Mouse (Mus musculus) kidney, embryonic 14.5 days (tissue): ENCODE results near the gene 4933430I17Rik. TPM values are rescaled to one million over a fixed set of nuclear protein-coding genes. Genes with fewer than 3 reads are reported as not detected.
A peak's percentile ranks its signal among the peaks of the same experiment; 100 is the strongest.

Source experiments
- ATAC-seq: fragments of 200-750 bp; cut with Nextera tagmentation; 2 replicates; pipeline ENCODE4 v1.8.0; 2017; ENCODE audit warnings: moderate number of reproducible peaks, mild to moderate bottlenecking, moderate TSS enrichment, moderate library complexity; ENCODE audit not compliant: low FRiP score, low TSS enrichment
- H3K27ac ChIP-seq: fragments of 300-500 bp; sonication (generic); 2 replicates; pipeline ENCODE4 v1.5.1; 2014; ENCODE audit warnings: low read depth, mild to moderate bottlenecking, low read length, moderate library complexity, mixed read lengths
- H3K27me3 ChIP-seq: fragments of 300-500 bp; sonication (generic); 2 replicates; pipeline ENCODE4 v1.6.1; 2014; ENCODE audit warnings: mild to moderate bottlenecking, low read length; ENCODE audit not compliant: control insufficient read depth, insufficient read depth
- H3K36me3 ChIP-seq: fragments of 300-500 bp; sonication (generic); 2 replicates; pipeline ENCODE4 v1.6.1; 2014; ENCODE audit warnings: low read length, mixed read lengths; ENCODE audit not compliant: control insufficient read depth, insufficient read depth
- H3K4me1 ChIP-seq: fragments of 300-500 bp; sonication (generic); 2 replicates; pipeline ENCODE4 v1.6.1; 2014; ENCODE audit warnings: low read length, mixed read lengths; ENCODE audit not compliant: control insufficient read depth, insufficient read depth
- H3K4me2 ChIP-seq: fragments of 300-500 bp; sonication (generic); replicated peaks from 2 replicates; pipeline ENCODE4 v1.6.1; 2014; ENCODE audit warnings: low read depth, mild to moderate bottlenecking, low read length
- H3K4me3 ChIP-seq: fragments of 300-500 bp; sonication (generic); 2 replicates; pipeline ENCODE4 v1.5.1; 2014; ENCODE audit warnings: mild to moderate bottlenecking, low read length
- H3K9ac ChIP-seq: fragments of 300-500 bp; sonication (generic); 2 replicates; pipeline ENCODE4 v1.6.1; 2014; ENCODE audit warnings: low read depth, mild to moderate bottlenecking, low read length, moderate library complexity
- H3K9me3 ChIP-seq: fragments of 300-500 bp; sonication (generic); 2 replicates; pipeline ENCODE4 v1.6.1; 2016; ENCODE audit warnings: low read length; ENCODE audit not compliant: control insufficient read depth
- WGBS: fragments of 180-500 bp; shearing (Covaris S2); extraction: QIAGEN DNeasy Blood & Tissue Kit; methylation state at CpG from one replicate; pipeline ENCODE4 v1.1.7; 2014; 5-methylcytosine and 5-hydroxymethylcytosine counted together
- polyA plus RNA-seq: library from polyadenylated mRNA; unstranded; fragments of >200 nt; fragmentation: Nextera tagmentation; extraction: Ambion mirVana; gene quantifications from 2 replicates; pipeline ENCODE4 v1.2.1, GENCODE M21; 2014

4933430I17Rik gene
- polyA plus RNA-seq, 1 experiment from 2014 or later, result 1.0 TPM

DNA sequence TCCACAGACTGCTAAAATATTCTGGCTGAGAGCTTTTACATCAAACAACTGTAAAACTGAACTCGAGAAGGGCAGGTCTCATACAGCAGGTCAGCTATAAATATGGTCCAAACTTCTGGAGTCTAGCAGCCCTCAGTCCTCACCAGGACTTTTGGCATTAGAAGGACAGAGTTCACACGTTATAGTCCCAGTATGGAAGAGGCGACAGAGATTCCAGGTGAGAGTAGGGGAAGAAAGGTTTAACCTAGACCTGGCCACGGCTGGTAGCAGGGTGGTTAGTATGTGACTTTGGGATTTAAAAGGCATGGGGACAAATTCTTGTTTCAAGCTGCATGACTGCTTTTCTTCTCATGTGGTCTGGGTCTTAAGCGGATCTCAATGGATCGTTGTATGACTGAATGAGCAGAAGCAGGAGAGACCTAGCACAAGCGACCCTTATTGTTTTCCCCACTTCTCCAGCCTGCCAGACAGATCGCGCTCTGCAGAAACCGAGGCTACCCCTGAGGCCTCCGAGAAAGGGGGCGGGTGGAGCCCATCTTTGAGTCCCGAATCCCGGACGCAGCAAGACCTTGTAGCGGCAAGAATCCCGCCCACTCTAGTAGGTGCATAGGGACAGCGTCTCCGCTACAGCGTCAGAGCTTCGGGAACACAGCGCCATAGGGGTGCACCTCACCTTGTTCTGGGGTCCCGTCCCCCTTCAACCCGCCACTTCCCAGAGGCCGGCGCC, 5.9 kb upstream of the 4933430I17Rik start:
- H3K27me3 ChIP-seq, result no peaks in the 10 kb centered on the region
- peak; percentile 68 for ATAC-seq
- peaks cover 15% of the 10 kb centered on the region; the same call in 1 of the 2 replicates for H3K36me3 ChIP-seq
- H3K4me1 ChIP-seq, result peaks cover 35% of the 10 kb centered on the region
- H3K27ac ChIP-seq, result peak overlapping the region; percentile 85
- peak overlapping the region; percentile 80 for H3K4me3 ChIP-seq
- no peaks in the 10 kb centered on the region for H3K9me3 ChIP-seq
- peak overlapping the region; percentile 58 for H3K4me2 ChIP-seq
- 2% methylated on average over 26 of the region's 26 CpGs for WGBS
- peak overlapping the region; percentile 83 for H3K9ac ChIP-seq

GRCm38 (mm10) chr4:62519849-62520233, 5.3 kb upstream of the 4933430I17Rik start, which contains the start of gene Alad:
Alad (minus strand) TSS chr4:62519918.
- Histone ChIP-seq H3K27me3 (no peaks in the 10 kb centered on the region), H3K4me2 (peak within 1 kb of the TSS; percentile 58), H3K27ac (peak within 1 kb of the TSS; percentile 85), H3K9ac (peak within 1 kb of the TSS; percentile 83), H3K9me3 (no peaks in the 10 kb centered on the region), H3K4me3 (peak within 1 kb of the TSS; percentile 80), H3K36me3 (peaks cover 15% of the 10 kb centered on the region; the same call in 1 of the 2 replicates), H3K4me1 (peaks cover 35% of the 10 kb centered on the region)
- ATAC-seq, result peak; percentile 92
- under 1% methylated on average over 37 of the region's 37 CpGs for WGBS

DNA sequence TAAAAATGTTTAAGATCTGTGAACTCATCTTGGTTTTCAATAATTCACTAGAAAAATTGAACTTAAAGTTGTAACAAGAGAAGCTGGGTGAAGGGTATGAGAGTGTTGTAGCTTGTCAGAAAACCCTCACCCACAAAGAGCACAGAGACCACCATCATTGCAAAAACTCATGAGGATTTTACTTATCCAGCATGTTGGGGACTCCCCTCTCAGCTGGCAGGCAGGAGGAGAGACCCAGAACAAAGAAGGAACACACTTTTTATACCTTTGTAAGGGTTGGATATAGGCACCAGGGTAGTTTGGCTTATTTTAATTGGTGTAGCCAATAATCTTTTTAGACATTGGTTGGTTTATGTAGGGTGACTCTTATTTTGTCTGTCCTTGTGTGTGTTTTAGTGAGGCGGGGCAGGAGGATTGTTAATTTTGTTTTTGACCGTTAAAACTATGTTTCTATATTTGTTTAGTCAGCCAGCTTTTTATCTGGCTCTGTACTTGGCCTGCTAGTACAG, 4.2 kb upstream of the 4933430I17Rik start:
- no peak overlapping the region for H3K4me2 ChIP-seq
- H3K36me3 ChIP-seq, result peaks cover 15% of the 10 kb centered on the region; the same call in 1 of the 2 replicates
- ATAC-seq, result no peak
- H3K4me3 ChIP-seq, result no peak overlapping the region
- H3K9me3 ChIP-seq, result no peaks in the 10 kb centered on the region
- no peak overlapping the region for H3K9ac ChIP-seq
- H3K4me1 ChIP-seq, result peaks cover 31% of the 10 kb centered on the region
- no peak overlapping the region for H3K27ac ChIP-seq
- H3K27me3 ChIP-seq, result no peaks in the 10 kb centered on the region
- WGBS, result 85% methylated on average over 2 of the region's 2 CpGs

DNA sequence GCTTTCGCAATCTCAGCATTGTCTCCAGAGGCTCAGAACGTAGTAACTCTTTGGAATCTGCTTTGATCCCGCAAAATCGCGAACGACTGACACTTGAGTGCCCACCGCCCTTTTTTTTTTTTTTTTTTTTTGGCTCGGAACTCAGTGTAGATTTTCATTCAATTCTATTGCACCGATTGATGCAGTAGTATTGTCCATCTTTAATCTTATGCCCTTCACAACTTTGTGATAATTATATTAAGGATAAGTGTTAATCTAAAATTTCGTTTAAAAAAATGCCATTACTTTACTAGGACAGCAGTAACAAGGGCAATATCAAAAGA, 281 bp downstream of the 4933430I17Rik start:
- WGBS, result 2% methylated on average over 10 of the region's 10 CpGs
- Histone ChIP-seq H3K4me3 (peak overlapping the region; percentile 94), H3K4me2 (peak overlapping the region; percentile 24), H3K27ac (no peak overlapping the region), H3K4me1 (no peaks in the 10 kb centered on the region; the same call in 1 of the 2 replicates), H3K36me3 (peaks cover 15% of the 10 kb centered on the region; the same call in 1 of the 2 replicates), H3K9me3 (no peaks in the 10 kb centered on the region), H3K27me3 (no peaks in the 10 kb centered on the region), H3K9ac (no peak overlapping the region)
- ATAC-seq, result no peak

DNA sequence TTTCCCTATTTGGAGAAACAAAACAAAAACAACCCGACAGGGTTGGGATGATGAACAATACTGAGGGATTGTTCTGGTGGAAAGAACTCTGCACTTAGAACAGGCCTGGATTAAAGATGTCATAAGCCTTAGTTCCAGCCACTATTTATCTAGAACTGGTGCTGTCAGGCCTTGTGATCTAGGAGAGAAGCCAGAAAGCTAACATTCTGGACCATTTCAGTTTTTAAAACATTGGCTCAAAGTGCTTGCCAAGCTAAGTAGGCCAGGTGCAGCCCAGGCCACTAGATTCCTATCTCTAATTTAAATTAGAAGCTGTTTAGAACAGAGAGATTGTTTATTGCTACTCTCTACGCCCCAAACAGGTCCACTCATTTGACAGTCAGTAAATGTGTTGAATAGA, 1.1 kb downstream of the 4933430I17Rik start:
- H3K4me2 ChIP-seq, result no peak overlapping the region
- peaks cover 3% of the 10 kb centered on the region; the same call in 1 of the 2 replicates for H3K4me1 ChIP-seq
- H3K27me3 ChIP-seq, result no peaks in the 10 kb centered on the region
- H3K27ac ChIP-seq, result no peak overlapping the region
- ATAC-seq, result no peak
- H3K36me3 ChIP-seq, result peaks cover 15% of the 10 kb centered on the region; the same call in 1 of the 2 replicates
- WGBS, result 62% methylated on average over 2 of the region's 2 CpGs
- no peaks in the 10 kb centered on the region for H3K9me3 ChIP-seq
- H3K9ac ChIP-seq, result no peak overlapping the region
- H3K4me3 ChIP-seq, result no peak overlapping the region

DNA sequence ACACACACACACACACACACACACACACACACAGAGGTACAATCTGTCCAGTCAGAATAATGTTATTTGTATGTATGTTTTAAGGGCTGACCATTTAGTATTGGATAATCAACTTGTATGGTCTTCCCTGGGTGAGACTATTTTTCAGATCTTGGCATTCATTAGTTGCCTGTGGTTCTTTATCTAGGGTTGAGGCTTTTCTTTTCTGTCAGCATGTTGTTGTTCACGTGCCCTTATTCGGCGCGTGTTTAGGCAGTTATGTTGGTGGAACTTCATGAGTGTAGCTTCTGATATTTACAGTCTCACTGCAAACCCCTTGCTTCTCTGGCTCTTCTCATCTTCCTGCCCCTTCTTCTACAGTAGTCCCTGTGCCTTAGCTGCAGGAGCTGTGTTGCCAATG, 2.5 kb downstream of the 4933430I17Rik start:
- no peak for ATAC-seq
- Histone ChIP-seq H3K4me3 (no peak overlapping the region), H3K27me3 (no peaks in the 10 kb centered on the region), H3K27ac (no peak overlapping the region), H3K9ac (no peak overlapping the region), H3K4me1 (peaks cover 3% of the 10 kb centered on the region; the same call in 1 of the 2 replicates), H3K9me3 (no peaks in the 10 kb centered on the region), H3K36me3 (peaks cover 9% of the 10 kb centered on the region; the same call in 1 of the 2 replicates), H3K4me2 (no peak overlapping the region)
- 89% methylated on average over 4 of the region's 4 CpGs for WGBS

DNA sequence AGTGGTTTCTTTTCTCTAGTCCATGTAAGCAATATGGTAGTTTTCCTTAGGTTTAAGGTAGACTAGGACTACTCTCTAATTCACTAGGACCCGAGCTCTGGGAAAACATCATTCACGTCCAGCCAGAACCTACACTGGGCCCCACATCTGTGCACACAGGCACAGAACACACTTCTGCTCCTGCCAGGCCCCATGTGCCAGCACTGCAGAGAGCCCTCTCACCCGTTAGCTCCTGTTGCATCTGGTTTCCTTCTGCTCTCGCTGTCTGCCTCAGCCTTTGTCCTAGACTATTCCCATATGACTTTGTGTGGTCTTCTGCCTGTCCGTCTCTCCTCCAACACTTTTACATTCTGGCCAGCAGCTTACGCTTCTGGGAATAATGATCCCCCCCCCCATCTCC, 8.6 kb downstream of the 4933430I17Rik start:
- 77% methylated on average over 6 of the region's 6 CpGs for WGBS
- no peak overlapping the region for H3K9ac ChIP-seq
- H3K4me2 ChIP-seq, result no peak overlapping the region
- H3K36me3 ChIP-seq, result no peaks in the 10 kb centered on the region
- H3K4me1 ChIP-seq, result 0 out of 2 replicates have a peak, but pooled peaks cover 3% of the 10 kb centered on the region
- ATAC-seq, result no peak
- H3K27me3 ChIP-seq, result no peaks in the 10 kb centered on the region
- H3K9me3 ChIP-seq, result no peaks in the 10 kb centered on the region
- no peak overlapping the region for H3K27ac ChIP-seq
- H3K4me3 ChIP-seq, result no peak overlapping the region

- no peak for ATAC-seq
- no peak overlapping the region for H3K4me2 ChIP-seq
- no peaks in the 10 kb centered on the region for H3K4me1 ChIP-seq
- no peaks in the 10 kb centered on the region for H3K36me3 ChIP-seq
- H3K4me3 ChIP-seq, result no peak overlapping the region
- 65% methylated on average over 3 of the region's 3 CpGs for WGBS
- H3K27ac ChIP-seq, result no peak overlapping the region
- H3K9ac ChIP-seq, result no peak overlapping the region
- no peaks in the 10 kb centered on the region for H3K27me3 ChIP-seq
- H3K9me3 ChIP-seq, result no peaks in the 10 kb centered on the region
Observed at GRCm38 (mm10) chr4:62541802-62542201, 16.6 kb downstream of the 4933430I17Rik start.

GRCm38 (mm10) chr4:62543782-62544181, 18.6 kb downstream of the 4933430I17Rik start:
- H3K4me1 ChIP-seq, result no peaks in the 10 kb centered on the region
- no peak for ATAC-seq
- no peaks in the 10 kb centered on the region for H3K9me3 ChIP-seq
- WGBS, result 90% methylated on average over 6 of the region's 6 CpGs
- no peaks in the 10 kb centered on the region for H3K36me3 ChIP-seq
- no peak overlapping the region for H3K9ac ChIP-seq
- H3K4me3 ChIP-seq, result no peak overlapping the region
- no peaks in the 10 kb centered on the region for H3K27me3 ChIP-seq
- H3K4me2 ChIP-seq, result no peak overlapping the region
- H3K27ac ChIP-seq, result no peak overlapping the region
